Mouse (Mus musculus): ENCODE results near the gene Fgfr2.

Gene Fgfr2

DNA sequence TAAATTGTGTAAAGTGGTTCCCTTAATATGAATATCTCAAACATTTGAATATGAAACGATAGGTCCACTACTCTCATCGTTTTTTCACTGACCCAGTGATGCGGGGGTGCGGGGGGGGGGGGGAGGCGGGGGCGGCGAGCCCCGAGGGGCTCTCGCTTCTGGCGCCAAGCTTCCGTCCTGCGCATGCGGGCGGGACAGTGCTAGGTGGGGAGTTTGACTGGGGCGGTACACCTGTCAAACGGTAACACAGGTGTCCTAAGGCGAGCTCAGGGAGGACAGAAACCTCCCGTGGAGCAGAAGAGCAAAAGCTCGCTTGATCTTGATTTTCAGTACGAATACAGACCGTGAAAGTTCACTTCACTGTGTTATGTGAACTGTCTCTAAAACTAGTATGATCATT, 2288.9 kb downstream of the Fgfr2 start:
- no peak for DNase-seq

GRCm38 (mm10) chr7:130831586-130831985, 2291.6 kb downstream of the Fgfr2 start:
- no peak for DNase-seq

GRCm38 (mm10) chr7:130828475-130828874, 2294.7 kb downstream of the Fgfr2 start:
- DNase-seq: no peak

GRCm38 (mm10) chr7:130827844-130828403, 2295.2 kb downstream of the Fgfr2 start:
- DNase-seq: no peak

- peak; percentile 76 for DNase-seq
Observed at GRCm38 (mm10) chr7:130827431-130827830, 2295.7 kb downstream of the Fgfr2 start.

- DNase-seq: no peak
Observed at GRCm38 (mm10) chr7:130826343-130826742, 2296.8 kb downstream of the Fgfr2 start.

DNA sequence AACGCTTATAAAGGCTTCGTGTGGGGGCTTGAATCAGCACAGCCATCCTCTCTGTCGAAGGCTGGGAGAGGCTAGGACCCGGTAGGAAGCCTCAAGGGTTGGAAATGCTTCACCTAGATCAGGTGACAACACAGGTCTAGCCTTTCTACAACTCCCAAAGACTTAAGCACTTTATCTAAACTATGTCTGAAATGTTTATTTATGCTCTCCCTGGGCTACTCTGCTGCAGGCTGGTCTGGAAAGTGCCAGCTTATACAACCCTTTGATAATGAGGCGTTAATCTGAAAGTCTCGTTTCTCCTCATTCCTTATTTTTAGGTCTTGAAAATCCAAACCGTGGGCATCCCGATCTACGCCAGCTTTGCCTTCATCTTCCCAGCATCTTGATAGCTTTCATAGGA, 2299.2 kb downstream of the Fgfr2 start:
- DNase-seq: no peak

DNA sequence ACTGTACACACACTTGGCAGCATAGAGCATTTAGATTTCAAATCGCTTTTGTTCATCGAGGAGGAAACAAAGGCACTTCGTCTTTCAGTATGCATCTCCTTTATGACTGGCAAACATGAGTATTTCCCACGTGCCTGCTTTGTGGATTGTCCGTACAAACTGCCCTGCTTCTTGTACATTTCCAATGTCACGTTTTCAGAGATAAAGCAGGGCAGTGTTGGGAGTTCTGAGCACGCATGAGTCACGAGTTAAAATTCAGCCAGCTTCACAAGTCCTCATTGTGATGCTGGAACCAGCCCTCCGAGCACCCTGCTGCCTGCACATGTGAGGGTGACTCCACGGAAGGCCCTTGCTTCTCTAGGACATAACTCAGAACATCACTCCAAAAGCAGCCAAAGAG, 2303.5 kb downstream of the Fgfr2 start:
- no peak for DNase-seq

DNA sequence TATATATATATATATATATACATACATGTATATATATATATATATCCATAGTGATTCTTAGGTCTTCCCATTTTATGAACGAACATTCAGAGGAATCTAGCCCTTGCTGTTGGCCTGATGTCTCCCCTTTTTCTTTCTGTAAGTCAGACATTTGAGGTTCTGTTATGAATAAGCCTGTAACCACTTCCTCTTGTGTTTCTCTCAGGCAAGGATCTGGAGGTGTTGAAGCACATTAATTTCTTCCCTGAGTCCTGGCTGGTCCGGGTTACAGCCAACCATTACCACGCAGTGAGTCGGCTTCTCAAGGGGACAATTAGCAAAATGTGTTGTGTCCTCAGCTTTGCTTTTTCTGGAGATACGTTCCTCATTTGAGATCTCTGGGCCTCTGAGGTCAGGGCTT, 2304.3 kb downstream of the Fgfr2 start:
- DNase-seq: no peak

GRCm38 (mm10) chr7:130816243-130816642, 2306.9 kb downstream of the Fgfr2 start:
- DNase-seq: no peak

- DNase-seq: no peak
Observed at GRCm38 (mm10) chr7:130815601-130816000, 2307.5 kb downstream of the Fgfr2 start.

GRCm38 (mm10) chr7:130812407-130812806, 2310.7 kb downstream of the Fgfr2 start:
- no peak for DNase-seq

GRCm38 (mm10) chr7:130810238-130810637, 2312.9 kb downstream of the Fgfr2 start:
- DNase-seq: no peak

DNA sequence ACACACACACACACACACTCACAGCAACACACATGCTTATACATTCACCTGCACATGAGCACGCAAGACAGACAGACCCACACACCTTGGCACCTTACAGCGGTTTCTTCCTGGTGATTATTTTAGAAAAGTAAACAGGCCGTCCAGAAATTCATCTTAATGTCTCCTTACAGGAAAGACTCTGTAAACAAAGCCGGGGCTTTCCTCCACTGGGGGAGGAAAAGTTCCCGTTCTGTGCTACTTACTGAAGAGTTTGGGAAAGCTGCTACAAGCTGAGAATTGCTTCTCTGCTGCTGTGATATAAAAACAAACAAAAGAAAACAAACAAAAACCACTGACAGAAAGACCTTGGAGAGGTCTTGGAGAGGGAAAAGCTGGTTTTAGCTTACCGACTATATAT, 2314.5 kb downstream of the Fgfr2 start:
- no peak for DNase-seq

DNA sequence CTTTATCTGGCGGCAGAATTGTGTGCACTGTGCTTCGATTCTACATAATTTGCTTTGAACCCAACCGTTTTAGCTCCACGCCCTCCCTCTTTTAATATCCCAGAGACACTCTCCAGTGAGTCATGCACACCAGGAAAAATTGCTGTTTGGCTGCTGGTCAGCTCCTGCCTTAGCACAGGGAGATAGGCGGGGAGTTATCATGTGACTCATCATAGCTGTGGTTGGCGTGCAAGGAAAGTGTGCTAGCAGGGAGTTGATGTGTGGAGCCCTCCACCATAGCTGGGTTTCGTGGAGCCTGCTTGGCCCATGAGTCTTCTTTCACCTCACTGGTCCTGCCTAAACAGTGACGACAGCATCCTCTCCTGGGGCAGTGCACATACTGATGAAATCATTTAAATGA, 2315.4 kb downstream of the Fgfr2 start:
- DNase-seq: peak; percentile 31

- no peak for DNase-seq
Observed at GRCm38 (mm10) chr7:130804991-130805390, 2318.2 kb downstream of the Fgfr2 start.

DNA sequence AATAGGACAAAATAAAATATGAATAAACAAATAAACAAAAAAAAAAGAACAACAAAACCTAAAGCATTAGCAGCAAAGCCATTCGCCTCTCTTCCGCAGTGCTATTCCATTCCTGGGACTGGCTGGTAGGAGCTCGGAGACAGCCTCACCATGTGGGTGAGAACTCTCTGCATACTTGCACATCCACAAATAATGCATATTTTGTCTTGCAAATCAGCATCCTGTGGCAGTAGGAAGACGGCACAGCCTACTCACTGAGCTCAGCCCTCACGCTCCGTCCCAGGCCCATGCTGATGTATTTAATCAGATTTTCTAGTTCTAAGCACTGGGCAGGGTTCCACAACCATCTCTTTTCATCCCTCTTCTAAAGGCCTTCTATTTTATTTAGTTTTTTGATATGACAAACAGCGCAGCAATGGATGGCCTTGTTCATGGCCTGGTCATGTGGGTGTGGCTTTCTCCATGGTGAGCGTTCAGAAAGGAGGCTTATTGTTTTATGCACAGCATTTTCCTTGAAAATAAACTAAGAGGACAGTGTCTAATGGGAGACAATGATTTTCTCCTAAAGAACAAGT, 2319.8 kb downstream of the Fgfr2 start:
- no peak for DNase-seq

DNA sequence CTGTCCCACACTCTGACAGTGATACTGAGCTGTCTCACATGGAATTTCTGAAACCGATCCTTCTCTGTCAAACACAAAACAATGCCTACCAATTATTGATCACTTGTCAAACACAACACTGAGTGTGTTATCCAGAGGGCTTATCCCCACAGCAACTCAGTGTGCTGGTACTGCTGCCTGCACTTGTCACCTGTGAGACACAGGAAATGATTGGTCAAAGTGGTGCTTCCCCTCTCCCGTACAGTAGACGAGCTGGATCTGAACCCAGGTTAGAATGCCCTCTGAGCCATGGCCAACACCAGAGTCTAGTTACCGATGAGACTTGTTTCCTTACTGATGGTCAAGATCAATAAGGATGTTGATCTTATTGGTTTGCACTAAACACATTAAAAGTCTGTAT, 2321.3 kb downstream of the Fgfr2 start:
- no peak for DNase-seq

DNA sequence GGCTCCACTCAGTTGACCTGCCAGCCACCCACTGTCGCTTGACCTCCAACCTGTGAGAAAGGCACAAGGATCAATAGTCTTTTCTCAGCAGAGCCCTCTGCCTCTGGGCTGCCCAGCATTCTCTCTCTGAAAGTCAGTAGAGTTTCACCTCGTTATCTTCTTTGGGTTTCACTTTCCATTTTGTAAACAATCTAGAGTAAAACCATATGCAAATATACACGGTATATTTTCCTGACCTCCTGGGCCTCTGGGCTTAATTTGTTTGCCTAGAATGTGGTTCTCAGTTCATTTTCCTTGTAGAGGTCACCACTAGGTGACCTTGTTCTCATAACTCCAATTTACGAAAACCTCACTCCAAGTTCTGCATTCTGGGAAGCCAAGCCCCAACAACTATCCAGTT, 2322.5 kb downstream of the Fgfr2 start:
- DNase-seq: no peak

DNA sequence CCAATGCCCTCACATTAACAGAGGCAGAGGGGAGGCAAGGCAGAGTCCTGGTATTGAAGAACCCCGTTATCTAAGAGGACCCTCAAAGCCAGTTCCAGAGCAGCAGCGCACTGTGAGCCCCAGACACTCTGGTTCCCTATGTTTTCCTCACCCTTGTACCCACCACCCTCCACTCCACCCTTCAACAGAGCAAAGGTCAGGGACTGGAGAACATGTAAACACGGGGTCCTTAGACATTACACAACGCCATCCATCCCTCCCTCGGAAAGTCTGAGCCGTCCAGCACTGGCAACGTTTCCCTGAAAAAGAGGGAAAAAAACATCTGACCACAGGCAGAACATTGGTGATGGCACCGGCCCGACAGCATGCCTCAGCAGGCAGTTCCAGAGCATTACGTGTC, 2323.7 kb downstream of the Fgfr2 start:
- DNase-seq: no peak

DNA sequence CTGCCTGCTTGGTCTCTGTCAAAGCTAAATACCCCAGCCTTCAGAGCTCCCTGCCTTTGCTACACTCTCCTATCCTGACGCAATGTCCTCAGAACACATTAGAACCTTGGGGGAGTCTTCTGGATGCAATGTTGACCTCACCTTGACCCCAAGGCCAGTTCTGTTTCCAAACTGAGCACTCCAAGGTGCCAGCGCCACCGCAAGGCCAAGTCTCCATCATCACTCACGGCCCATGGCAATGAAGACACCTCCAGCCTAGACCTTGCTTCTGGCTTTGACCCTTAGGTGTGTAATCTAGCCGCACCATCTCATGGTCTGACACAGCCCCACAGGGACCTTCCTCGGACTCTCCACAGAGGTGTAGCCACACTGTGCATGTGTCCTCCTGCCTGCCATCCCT, 2325.6 kb downstream of the Fgfr2 start:
- DNase-seq: no peak

GRCm38 (mm10) chr7:130796786-130797185, 2326.4 kb downstream of the Fgfr2 start:
- DNase-seq: no peak

DNA sequence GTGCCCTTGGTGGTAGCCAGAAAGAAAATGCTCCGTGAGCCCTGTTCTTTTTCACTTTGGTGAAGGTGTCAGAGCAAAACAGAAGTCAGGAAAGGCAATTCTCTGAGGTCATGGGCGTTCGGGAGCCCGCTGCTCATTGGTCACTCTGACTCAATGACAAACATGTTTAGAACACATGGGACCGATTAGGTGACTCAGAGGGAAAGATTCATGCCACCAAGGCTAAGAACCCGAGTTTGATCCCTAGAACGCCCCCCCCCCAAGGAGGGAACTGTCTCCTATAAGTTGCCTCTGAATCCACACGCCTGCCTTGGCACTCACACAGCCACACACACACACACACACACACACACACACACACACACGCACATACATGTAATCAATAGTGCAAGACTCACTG, 2329.5 kb downstream of the Fgfr2 start:
- no peak for DNase-seq

DNA sequence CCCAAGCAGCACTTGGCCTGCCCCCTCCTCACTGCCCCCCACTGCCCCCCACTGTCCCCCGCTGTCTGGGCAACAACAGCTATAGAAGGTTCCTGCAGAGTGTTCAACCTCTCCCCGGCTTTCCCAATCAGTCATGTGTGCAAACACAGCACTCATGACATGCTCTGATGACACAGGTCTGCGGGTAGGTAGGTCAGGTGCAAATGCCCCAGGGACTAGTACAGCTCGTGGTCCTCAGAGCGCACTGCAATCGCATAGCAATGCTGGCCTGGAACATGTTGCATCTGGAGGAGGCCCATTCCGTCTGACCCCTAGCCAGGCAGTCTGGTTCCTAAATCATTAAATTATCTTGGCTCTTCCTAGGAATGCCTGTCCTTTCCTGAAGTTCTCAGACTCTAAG, 2333.7 kb downstream of the Fgfr2 start:
- no peak for DNase-seq

DNA sequence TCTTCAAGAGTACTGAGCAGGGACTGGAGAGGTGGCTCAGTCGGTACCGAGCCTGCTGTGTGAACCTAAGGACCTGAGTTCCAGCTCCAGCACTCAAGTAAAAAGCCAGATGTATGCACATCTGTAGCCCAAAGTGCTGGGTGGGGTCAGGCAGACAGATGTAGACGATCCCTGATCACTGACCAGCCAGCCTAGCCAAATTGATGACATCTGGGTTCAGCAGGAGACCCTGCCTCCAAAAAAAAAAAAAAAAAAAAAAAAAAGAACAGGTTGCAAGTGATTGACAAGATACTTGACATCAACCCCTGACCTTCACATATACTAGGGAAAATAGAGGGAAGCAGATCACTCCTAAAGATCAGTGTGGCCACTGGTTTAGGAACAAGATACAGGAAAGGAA, 2334.2 kb downstream of the Fgfr2 start:
- DNase-seq: no peak

Data from cerebellum, adult 9-10 months (tissue).